Mouse (Mus musculus) T-helper 2 cell (primary cell): Measurements from ENCODE around the gene Zfp931.
"Not testable (repeated sequence)": the region's sequence is repeated elsewhere in the genome, so short reads cannot be mapped to it uniquely, and the experiment has no call there.

ENCODE experiments used
- in situ Hi-C: fragments of 300-600 bp; cut with MboI, MseI; formaldehyde crosslinking; loops from one replicate; pipeline ENCODE4 v1.15.1; 2025; ENCODE audit warnings: high pct_unique_total_duplicates

The Zfp931 gene

DNA sequence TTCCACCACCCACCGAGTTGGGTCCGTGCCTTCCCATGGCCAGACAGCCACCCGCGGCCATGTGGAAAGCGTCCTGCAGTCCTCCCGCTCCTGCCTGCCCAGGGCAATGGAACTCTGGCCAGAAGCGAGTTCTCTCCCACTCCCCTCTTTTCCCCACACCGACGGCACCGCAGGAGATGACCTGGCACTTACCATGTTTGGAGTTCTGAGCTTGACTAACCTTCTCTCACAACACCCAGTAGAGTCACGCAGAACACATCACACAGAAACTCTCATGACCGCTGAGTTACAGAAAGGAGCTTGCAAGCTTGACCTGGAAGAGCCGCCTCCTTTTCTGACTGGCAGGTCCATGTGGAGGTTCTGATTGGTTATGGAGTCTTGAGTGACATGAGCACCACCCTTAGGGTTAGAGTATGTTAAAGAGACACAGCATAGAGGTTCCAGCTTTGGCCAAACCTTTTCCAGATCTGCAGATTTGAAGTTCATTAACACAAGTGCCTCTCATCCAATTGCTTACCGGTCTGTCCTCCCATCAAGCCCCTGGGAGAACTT lies at the start of gene Zfp931:
Gene Zfp931 (minus strand): TSS at position 311 of the 552 bp plus-strand sequence.
- in situ Hi-C loops: not testable (repeated sequence)

DNA sequence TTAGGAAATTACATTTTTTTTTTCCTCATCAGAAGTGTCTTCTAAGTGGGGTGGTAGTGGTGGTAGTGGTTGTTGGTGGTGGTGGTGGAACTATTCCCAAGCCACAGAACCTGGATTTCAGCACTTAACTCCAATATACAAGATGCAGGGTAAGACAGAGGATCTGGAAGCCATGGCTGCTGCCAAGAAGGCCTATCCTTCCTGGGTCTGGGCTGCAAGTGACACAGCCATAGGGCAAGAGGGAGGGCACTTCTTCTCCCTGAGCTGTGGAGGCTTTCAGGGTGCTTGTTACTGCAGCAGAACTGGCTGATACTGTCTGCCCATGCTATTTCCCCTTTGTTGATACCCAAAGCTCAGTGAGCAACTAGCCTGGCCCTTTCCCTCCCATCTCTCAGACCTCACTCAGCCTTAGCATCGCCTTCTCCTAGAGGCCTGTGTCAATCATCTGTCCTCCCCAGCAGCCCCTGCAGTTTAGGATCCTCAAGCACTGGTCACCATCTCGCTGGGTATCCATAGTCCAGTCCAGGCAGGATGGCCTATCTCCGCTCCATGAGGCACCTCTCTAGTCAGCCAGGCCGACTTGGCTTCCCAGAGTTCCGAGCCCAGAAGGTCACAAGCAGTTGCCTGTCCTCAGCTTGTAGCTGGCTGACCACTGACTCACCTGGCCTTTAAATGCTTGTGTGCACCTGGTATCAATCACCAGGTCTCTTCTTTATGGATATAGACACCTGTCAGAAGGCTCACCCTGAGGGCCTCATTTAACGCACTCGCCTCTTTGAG lies 48.0 kb upstream of the Zfp931 start:
- in situ Hi-C loops: no loop called here

DNA sequence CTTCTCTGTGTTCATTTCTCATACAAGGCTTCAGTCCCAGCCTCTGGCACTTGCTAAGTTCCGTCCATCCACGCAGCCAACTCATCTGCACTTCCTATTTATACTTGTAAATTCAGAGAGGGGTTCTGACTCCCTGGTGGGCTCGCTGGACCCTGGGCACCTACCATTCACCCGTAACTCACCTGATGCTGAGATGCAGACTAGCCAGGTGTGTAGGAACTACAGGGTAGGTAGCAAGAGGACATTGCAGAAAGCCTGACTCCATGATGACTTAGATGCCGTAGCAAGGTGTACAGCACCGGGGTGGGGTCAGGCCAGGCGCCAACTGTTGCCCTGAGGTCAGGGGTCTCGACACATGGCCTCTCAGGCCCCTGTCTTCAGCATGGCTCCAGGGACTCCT lies 47.2 kb upstream of the Zfp931 start:
- in situ Hi-C loops: no loop called here

DNA sequence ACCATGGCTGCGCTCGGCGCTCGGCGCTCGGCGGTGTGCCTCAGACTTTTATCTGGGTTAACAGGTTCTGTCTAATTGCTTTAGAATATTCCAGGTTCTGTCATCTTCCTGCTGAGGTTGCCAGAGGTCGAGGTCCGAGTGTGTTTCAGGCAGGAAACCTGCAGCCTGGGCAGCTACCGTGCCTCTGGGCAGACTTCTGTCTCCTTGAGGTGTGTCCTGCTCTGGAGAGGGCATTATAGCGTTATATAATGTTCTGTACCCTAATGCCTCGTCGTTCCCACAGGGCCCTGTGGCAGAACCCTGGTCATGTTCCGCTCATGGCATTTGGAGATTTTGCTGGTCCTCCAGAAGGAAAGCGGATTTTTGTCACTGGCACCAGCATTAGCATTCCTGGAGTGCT lies 45.2 kb upstream of the Zfp931 start:
- in situ Hi-C loops: no loop called here

DNA sequence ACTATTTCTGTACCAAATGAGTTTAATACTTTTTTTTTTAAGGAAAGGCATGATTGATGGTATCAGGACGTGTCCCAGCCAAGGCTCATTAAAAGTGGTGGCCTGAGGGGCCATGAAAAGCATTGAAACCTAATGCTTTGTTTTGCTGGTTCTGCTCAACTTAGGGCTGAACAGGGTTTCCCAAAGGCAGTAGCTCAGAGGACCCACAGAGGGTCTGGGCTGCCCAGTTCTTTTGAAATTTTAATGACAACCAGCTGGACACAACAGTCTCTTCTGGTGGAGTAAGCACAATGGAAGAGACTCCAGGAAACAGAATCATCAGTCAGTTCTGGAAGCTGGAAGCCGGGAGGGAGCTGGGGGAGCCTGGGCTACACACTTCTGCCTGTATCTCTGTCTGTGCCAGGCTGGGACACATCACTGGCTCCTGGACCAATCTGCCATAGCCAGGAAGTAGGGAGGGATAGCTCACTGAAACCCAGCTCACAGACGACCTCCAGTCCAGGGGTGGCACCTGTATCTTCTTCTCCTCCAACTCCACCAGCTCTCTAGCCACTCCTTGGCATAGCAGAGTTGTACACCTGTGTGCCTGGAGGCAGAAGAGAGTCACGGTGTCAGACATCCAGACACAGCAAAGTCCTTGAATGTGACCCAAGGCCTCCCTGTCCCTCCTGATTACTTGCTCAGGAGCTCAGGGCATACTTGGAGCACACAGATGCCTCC lies 43.8 kb upstream of the Zfp931 start:
- in situ Hi-C loops: no loop called here

DNA sequence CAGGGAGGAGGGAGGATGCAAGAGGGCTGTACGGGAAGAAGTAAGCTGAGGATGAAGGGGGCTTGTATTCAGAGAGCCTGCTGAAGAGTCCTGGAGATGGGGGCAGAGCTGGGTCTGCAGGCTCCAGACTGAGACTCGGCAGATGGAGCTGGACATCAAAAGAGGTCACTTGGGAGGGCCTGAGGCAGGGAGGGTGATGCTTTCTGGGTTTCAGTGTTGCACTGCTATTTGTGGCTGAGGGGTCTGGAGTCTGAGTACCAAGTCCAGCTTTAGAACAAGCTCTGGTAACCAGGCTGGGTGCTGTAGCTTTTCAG lies 43.1 kb upstream of the Zfp931 start:
- in situ Hi-C loops: no loop called here

DNA sequence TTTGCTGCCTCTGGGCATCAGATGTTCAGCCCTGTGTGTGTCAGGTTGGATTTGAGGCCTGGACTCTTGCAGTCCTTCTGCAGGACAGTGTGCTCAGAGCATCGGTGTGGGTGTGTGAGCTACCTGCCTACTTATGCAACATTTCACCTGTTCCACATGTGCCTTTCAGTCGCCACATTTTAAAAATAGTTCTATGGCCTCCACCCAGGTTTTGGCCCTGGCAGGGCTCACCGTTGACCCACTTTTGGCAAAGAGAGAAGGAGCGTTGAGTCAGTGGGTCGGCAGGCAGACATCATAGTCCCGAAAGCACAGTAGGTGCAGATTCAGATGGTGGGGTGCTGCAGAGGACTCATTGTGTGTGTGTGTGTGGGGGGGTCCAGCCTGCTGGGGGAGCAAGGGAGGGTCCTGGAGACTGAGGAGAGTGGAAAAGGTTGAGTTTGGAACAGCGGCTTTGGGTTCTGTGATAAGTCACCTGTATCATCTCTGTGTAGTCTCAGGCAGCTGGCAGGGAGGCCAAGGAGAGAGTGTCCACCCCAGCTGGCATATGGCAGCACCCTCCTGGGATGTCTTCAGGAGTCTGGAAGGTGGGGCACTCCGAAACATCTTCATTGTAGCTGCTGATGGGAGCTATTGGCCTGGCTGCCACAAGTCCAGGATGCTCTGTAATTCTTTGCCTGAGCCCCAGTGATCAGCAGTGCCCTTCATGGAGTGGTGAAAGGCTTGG lies 42.5 kb upstream of the Zfp931 start:
- in situ Hi-C loops: no loop called here

DNA sequence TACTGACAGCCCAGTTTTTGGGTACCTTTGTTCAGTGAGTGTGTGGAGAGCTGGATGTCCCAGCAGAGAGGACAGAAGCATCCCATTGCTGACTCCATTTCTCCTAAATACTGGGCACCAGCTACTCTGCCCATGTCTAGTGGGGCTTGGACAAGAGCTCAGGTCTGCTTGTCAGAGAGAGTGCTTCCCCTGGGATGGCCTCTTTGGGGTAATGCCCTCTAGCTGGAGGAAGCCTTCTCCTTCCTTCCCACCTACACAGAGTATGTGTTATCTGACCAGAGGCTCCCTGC lies 42.0 kb upstream of the Zfp931 start:
- in situ Hi-C loops: no loop called here

DNA sequence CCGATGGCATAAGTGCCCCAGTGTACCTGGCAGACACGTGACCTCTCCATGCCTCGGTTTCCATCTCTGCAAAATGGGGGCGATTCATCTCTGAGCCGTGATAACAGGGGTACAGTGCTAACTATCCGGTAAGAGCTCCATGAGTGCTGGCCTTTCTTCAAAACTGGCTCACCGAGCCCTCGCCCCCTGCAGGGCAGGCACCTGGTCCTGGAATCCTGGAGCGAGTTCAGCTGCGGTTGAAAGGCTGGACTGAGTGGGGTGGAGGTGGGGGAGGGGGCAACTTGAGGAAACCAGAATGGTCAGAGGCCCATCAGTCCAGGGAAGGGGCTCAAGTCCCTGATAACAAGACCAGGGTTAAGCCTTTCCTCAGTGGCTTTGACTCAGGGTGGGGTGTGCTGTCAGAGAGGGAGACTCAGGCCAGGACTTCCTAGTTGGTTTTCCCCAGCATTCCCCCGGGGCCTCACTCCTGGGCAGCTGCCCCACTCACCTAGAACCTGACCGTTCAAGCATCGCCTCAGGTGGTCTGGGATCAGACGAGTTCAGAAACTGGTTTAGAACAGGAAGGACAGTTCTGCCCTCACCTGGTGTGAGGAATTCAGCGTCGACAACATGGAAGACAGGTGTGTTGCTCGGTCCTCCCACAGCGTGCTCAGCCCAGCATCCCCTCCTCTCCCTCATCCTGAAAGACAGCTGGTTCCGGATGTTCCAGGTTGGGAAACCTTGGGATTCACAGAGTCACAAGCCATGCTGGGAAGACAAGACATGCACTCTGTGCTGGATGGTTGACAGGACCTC lies 41.5 kb upstream of the Zfp931 start:
- in situ Hi-C loops: no loop called here

DNA sequence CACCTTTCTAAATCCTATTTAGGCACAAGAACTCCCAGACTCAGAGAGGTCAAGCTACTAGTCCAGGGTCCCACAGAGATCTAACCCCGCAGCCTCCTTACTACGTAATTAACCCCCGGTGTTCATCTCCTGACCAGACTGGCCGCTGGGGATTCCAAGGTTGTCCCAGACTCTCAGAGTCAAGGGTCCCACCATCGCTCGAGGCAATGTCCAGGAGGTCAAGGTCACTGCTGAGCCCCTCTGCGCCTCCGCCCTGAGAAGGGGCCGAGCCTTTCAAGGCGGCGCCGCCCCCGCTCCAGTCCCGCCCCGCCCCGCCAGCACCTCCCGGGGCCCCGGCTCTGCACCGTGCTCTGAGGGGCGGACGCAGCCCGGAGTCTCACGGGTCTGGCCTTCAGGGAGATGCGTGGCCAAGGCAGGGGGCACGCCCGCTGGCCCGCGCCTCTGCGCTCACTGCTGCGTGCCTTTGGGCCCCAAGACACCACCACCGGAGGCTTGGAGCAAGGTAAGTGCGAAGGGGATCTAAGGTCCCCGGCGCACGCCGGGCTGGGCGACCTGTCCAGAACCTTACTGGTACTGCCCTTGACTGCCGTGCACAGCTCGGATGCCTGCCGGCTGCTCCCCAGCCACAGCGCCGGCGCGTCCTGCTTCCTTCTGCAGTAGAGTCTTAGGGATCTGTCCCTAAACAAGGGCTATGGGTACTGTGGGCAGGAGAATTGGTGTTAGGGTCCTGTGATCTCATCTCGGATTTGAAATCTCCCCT lies 40.7 kb upstream of the Zfp931 start, which contains the start of gene Phactr3:
Gene Phactr3 (plus strand): TSS at position 175 of the 760 bp plus-strand sequence.
- in situ Hi-C loops: no loop called here

DNA sequence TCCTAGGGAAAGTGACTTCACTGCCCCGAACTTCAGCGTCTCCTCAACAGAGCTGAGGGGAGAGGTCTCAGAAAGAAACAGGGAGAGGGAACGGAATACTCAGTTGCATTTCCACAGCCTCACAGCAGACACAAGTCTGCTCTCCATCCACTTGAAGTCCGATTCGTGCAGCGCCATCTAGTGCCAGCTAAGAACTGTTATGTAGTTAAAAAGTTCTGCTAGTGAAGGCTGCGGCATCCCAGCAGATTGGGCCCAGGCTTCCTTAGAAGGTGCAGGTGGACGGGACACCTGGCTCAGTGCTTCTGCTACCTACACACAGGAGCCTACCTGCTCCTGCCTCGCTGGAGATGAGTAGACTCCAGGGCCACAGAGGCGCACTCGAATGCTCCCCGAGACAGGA lies 39.7 kb upstream of the Zfp931 start:
- in situ Hi-C loops: no loop called here

DNA sequence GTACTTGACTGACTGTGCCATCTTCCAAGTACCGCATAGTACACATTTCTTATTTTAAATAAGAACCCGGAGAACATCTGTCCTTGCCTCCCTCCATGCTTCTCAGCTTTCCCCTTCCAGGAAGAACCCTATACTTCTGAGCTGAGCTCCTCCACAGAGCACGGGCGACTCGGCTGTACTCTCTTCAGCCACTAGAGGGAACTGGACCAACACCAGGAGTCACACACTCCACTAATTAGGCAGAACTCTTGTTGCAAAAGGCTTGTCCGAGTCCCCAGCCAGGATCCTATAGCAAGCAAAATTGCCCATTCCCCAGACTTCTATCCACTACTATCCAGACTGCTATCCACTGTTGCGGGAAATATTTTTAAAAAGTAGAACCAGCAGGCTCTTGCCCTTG lies 23.7 kb upstream of the Zfp931 start:
- in situ Hi-C loops: no loop called here

DNA sequence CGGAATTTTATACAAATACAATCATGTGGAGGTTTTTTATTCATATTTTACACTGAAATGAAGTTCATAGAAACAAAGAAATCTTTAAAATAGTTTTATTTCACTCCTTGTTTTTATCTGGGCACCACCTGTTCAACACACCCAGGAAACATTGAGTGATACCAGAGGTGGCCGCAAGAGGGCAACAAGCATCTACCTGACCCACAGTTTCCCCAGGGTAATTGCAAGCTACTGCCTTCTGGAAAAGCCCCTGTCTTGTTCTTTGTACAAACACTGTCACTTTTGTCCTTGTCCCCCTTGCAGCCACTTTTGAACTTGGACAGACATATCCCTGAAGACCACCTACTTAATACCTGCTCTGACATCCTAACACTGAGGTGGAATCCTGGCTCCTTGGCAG lies 19.7 kb upstream of the Zfp931 start:
- in situ Hi-C loops: no loop called here

DNA sequence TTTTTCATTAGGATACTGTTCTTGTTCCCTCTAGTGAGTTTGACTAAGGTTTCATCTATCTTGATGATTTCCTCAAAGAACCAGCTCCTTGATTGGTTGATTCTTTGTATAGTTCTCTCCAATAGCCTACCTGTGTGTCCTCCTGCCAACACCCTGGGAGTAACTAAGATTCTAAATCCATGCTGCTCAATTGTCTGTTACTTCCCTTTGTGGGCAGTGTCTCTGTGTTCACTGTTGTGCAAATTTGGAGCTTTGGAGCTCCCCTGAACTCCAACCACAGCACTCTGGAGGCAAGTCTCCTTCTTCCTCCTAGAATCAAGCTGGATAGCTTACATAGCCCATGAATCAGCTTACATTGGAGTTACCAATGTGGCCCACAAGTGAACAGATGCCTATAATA lies 11.3 kb upstream of the Zfp931 start:
- in situ Hi-C loops: no loop called here

DNA sequence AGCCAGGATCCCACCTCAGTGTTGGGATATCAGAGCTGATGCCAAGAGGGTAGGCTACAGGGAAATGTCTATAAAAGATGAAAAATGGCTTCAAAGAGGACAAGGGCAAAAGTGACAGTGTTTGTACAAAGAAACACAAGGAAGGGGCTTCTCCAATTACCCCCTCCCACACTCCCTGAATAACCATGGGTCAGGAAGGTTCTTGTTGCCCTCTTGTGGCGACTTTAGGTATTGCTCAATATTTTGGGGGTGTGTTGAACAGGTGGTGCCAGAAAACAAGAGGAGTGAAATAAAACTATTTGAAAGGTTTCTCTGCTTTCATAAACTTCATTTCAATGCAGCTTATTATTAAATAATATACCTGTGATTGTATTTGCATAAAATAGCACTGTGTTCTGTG lies 20.1 kb downstream of the Zfp931 start:
- in situ Hi-C loops: no loop called here

DNA sequence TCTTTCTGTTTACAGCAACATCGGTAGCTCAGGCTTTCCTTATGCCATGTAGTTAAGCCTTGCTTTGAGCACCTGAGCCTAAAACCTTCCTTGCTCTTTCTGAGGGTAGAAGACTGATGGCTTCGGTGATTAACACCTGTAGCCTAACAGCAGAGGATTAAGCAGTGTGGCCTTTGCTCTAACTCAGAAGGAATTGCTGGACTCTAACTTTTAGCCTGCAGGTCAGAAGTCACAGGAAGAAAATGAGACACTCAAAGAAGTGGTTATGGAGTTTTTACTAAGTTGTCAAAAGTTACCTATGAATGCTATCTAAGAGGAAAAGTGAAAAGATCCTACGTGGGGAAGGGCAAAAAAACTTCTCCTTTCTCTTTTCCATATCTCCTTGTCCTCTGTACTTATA lies 50.7 kb downstream of the Zfp931 start:
- in situ Hi-C loops: loop anchor here (10.0 kb wide), 1 partner anchor 563 kb away; the partner anchor contains the start of gene Zfp970

DNA sequence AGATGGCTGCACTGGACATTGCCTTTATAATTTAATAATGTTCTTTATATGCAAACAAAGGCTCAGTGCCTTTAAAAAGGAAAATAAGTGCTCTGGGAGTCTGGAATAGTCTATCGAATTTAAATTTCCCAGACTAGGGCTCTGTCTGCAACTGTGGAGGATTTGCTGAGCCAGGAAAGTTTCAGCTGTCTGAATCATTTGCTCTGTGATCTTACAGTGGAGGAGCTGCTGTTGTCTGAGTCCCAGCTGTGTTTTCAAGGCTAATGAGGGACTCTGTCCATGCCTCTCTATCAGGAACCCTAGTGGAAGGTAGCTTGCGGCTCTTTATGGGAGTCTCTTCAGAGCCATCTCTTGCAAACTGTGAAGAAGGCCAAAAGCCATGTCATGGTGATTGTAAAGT lies 54.4 kb downstream of the Zfp931 start:
- in situ Hi-C loops: loop anchor here (10.0 kb wide), 1 partner anchor 559 kb away; the partner anchor contains the start of gene Zfp970

DNA sequence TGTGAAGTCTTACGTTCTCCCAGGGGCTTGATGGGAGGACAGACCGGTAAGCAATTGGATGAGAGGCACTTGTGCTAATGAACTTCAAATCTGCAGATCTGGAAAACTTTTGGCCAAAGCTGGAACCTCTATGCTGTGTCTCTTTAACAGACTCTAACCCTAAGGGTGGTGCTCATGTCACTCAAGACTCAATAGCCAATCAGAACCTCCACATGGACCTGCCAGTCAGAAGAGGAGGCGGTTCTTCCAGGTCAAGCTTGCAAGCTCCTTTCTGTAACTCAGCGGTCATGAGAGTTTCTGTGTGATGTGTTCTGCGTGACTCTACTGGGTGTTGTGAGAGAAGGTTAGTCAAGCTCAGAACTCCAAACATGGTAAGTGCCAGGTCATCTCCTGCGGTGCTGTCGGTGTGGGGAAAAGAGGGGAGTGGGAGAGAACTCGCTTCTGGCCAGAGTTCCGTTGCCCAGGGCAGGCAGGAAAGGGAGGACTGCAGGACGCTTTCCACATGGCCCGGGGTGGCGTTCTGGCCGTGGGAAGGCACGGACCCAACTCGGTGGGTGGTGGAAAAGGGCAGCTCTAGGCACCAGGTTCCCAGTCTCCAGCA lies 55.2 kb downstream of the Zfp931 start, which contains the start of gene Zfp971:
Gene Zfp971 (plus strand): TSS at position 274 of the 601 bp plus-strand sequence.
- in situ Hi-C loops: loop anchor here (10.0 kb wide), 1 partner anchor 558 kb away; the partner anchor contains the start of gene Zfp970

DNA sequence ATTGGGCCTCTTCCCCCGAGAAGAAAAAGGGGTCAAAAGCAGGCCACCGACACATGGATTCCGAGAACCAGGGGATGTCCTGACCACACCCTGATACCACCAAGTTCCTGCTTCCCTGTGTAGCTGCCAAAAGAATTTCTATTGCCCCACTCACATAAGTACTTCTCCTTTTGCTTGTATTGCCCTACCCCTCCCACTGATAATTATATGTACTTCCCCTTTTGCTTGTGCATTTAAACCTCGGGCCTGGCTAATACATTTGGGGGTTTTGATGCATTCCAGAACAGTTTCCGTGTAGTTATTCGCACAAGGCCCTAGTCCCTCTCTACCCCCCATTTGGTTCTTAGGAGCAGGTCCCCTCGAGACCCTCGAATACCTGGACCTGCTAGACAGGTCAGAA lies 57.5 kb downstream of the Zfp931 start:
- in situ Hi-C loops: loop anchor here (10.0 kb wide), 1 partner anchor 556 kb away; the partner anchor contains the start of gene Zfp970

DNA sequence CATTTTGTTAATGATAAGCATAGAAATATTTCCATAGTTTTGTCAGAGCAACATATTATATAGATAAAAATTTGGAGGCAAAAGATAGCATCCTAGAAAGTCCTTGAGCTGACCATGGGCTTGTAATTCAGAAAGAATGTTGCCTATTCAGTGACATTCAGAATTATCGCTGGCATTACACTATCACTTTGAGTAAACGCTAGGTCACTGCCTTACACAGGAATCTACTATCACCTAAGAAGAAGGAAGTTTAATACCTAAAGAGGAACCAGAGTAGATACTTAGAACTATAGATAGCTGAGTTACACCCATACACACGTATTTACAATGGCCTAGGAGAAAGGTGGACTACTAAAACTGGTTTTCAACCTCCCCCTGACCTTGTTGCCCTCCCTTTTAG lies 58.8 kb downstream of the Zfp931 start:
- in situ Hi-C loops: not testable (repeated sequence)
